Mouse (Mus musculus) cortical plate, adult 2 months (tissue): ENCODE data around the gene Gimap5.

Source experiments
- CTCF ChIP-seq: fragments of 200-500 bp; IDR thresholded peaks from 2 replicates; pipeline ENCODE4 v1.5.1; 2011; ENCODE audit warnings: mild to moderate bottlenecking, control low read depth, low read length; ENCODE audit not compliant: insufficient read depth; ENCODE audit errors: extremely low read depth
- POLR2A ChIP-seq: fragments of 200-500 bp; IDR thresholded peaks from 2 replicates; pipeline ENCODE4 v1.6.1; 2011; ENCODE audit warnings: mild to moderate bottlenecking, low read length, control low read depth; ENCODE audit not compliant: insufficient read depth; ENCODE audit errors: extremely low read depth

DNA sequence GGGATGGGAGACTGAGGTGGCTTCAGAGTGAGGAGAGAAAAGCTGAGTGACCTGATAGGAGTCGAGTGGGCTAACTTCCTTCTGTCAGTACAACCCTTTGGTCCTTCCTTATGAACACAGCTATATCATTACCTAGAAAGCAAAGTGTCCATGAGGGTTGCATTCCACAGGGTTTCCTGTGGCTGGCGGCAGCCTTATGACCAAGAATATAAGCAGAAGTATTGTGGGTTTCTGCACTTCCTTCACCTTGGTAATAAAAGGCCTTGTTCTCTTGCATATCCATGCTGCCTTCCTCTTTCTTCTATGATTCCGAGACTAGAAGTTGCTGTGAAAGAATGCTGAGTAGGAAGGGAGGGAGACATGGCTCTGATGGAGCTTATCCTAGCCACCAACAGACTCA, 47.1 kb upstream of the Gimap5 start:
- TF ChIP-seq CTCF (no peak), POLR2A (no peak)
